ENCODE assay signal across 23 mouse cellular contexts in the genomic region with DNA sequence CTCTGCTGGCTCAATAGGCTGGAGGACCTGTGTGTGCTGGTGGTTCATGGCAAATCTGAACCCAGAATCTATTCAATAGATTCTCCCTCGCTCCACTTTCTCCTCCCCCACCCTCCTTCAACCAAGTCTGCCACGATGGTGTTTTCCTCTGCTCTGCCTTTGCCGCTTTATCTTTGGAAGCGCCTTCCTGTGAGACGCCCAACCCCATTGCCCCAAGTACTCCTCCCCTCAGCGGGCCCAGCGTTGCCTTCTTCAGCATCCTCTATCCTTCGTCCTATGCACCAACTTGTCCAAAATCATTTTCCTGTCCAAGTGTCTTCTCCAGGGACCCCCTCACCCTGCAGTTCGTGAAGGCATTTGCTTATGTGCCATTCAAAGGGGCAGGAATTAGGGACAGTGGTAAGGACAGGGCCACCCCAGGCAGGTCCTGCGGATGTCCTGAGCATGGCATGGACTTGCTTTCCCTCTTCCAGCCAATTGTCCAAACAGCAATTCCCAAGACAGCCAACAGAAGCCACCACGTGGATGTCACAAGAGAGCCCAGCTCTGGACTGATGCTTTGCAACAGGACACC.
DNase-seq lines count a peak whose midpoint lies in the region; ATAC-seq and TF ChIP-seq lines count a peak whose summit lies in the region.
"Had no signal": no experiment of that assay in that cellular context is flagged by ENCODE, and none has a peak within 500 bp of the region (broad histone marks: within the 10 kb centered on the region; RNA-seq: fewer than 3 reads in every experiment).

No protein-coding gene starts in this region.

- WGBS in kidney, embryonic 16.5 days: 85% methylated on average over 11 of the region's 11 CpGs
- WGBS in lung, postnatal 0 days: 75% methylated on average over 11 of the region's 11 CpGs

- ATAC-seq in kidney, embryonic 16.5 days (ENCODE audit: low FRiP score, low TSS enrichment): no peak
- ATAC-seq in lung, postnatal 0 days: no peak
- ATAC-seq: CD4-positive, CD25-positive, alpha-beta regulatory T cell, adult 4 months; forebrain, embryonic 14.5 days; Patski had no signal

- H3K4me2 ChIP-seq in kidney, embryonic 16.5 days (replicated peaks; ENCODE audit: low read depth, low read length): no peak overlapping the region
- H3K4me2 ChIP-seq in lung, postnatal 0 days (replicated peaks; ENCODE audit: low read depth, low read length): no peak overlapping the region
- H3K4me2 ChIP-seq: heart, embryonic 11.5 days; limb, embryonic 15.5 days had no signal

- no peaks in the 10 kb centered on the region for H3K9me3 ChIP-seq in kidney, embryonic 16.5 days (ENCODE audit: low read length)
- no peaks in the 10 kb centered on the region for H3K9me3 ChIP-seq in lung, postnatal 0 days (ENCODE audit: low read length)
- H3K9me3 ChIP-seq: limb, embryonic 15.5 days; midbrain, embryonic 10.5 days had no signal

- H3K9ac ChIP-seq in kidney, embryonic 16.5 days (replicated peaks; ENCODE audit: low read length): no peak overlapping the region
- H3K9ac ChIP-seq in lung, postnatal 0 days (replicated peaks; ENCODE audit: low read depth): no peak overlapping the region
- H3K9ac ChIP-seq: limb, embryonic 15.5 days had no signal

- no peak for TF ChIP-seq CTCF in lung, postnatal 0 days (IDR thresholded peaks at IDR 0.05)

- intact Hi-C loops in heart, postnatal 36 days (cut with DNase I): no loop called here

- no peaks in the 10 kb centered on the region for H3K36me3 ChIP-seq in kidney, embryonic 16.5 days (ENCODE audit: insufficient read depth, low read length)
- H3K36me3 ChIP-seq in lung, postnatal 0 days (ENCODE audit: insufficient read depth, low read length): no peaks in the 10 kb centered on the region
- H3K36me3 ChIP-seq: limb, embryonic 15.5 days had no signal

- H3K4me1 ChIP-seq in kidney, embryonic 16.5 days (ENCODE audit: insufficient read depth, low read length): peaks cover 51% of the 10 kb centered on the region
- H3K4me1 ChIP-seq in lung, postnatal 0 days (ENCODE audit: insufficient read depth, low read depth, low read length): peaks cover 6% of the 10 kb centered on the region; the same call in 1 of the 2 replicates

- DNase-seq in heart, adult 11 months: peak; percentile 93
- no peak for DNase-seq in heart, postnatal 36 days
- no peak for DNase-seq in kidney, postnatal 14 days
- no peak for DNase-seq in lung, postnatal 0 days (ENCODE audit: low spot score)
- no peak for DNase-seq in lung, adult 18-20 months
- no peak for DNase-seq in frontal cortex, postnatal 25 days (ENCODE audit: low spot score in 2 of 2)
- no peak for DNase-seq in right cerebral cortex, adult 18-20 months
- DNase-seq: adrenal gland, adult 8-10 months; cerebellum, adult 9-10 months; gastrocnemius, postnatal 25 days; kidney, adult 8-10 months; thymus, adult 18-20 months; thymus, postnatal 4 days had no signal

- H3K27me3 ChIP-seq in kidney, embryonic 16.5 days (ENCODE audit: insufficient read depth, low read length): no peaks in the 10 kb centered on the region
- no peaks in the 10 kb centered on the region for H3K27me3 ChIP-seq in lung, postnatal 0 days (replicated peaks; ENCODE audit: insufficient read depth, low read length)
- H3K27me3 ChIP-seq: limb, embryonic 15.5 days; Patski had no signal

- no peak overlapping the region for H3K4me3 ChIP-seq in kidney, embryonic 16.5 days (ENCODE audit: low read length)
- no peak overlapping the region for H3K4me3 ChIP-seq in lung, postnatal 0 days (ENCODE audit: low read depth, low read length)
- H3K4me3 ChIP-seq: erythroblast, embryonic 14.5 days; layer of hippocampus, adult 2 months; limb, embryonic 15.5 days; midbrain, embryonic 10.5 days had no signal

- TF ChIP-seq EP300 in lung, postnatal 0 days (IDR thresholded peaks at IDR 0.05): no peak

- H3K27ac ChIP-seq in kidney, embryonic 16.5 days (ENCODE audit: low read length): peak overlapping the region; percentile 92
- H3K27ac ChIP-seq in lung, postnatal 0 days (ENCODE audit: low read length): peak overlapping the region; percentile 70
- H3K27ac ChIP-seq: layer of hippocampus, adult 2 months; limb, embryonic 15.5 days; macrophage; midbrain, embryonic 10.5 days had no signal
